Mouse (Mus musculus) neural tube, embryonic 15.5 days (tissue): ENCODE data around the gene Usp37. TPM values are rescaled to one million over a fixed set of nuclear protein-coding genes. Genes with fewer than 3 reads are reported as not detected.
A peak's percentile ranks its signal among the peaks of the same experiment; 100 is the strongest.

Experiments used
- ATAC-seq: fragments of 200-750 bp; cut with Nextera tagmentation; 2 replicates; pipeline ENCODE4 v1.8.0; 2017; ENCODE audit warnings: mild to moderate bottlenecking, moderate TSS enrichment, moderate library complexity; ENCODE audit not compliant: low FRiP score
- H3K27ac ChIP-seq: fragments of 300-500 bp; sonication (generic); replicated peaks from 2 replicates; pipeline ENCODE4 v1.5.1; 2015; ENCODE audit warnings: mild to moderate bottlenecking, inconsistent platforms
- H3K27me3 ChIP-seq: fragments of 300-500 bp; sonication (generic); replicated peaks from 2 replicates; pipeline ENCODE4 v1.6.1; 2015; ENCODE audit warnings: inconsistent platforms
- H3K36me3 ChIP-seq: fragments of 300-500 bp; sonication (generic); 2 replicates; pipeline ENCODE4 v1.6.1; 2015; ENCODE audit warnings: inconsistent platforms
- H3K4me1 ChIP-seq: fragments of 300-500 bp; sonication (generic); 2 replicates; pipeline ENCODE4 v1.6.1; 2015; ENCODE audit warnings: inconsistent platforms
- H3K4me2 ChIP-seq: fragments of 300-500 bp; sonication (generic); 2 replicates; pipeline ENCODE4 v1.6.1; 2015; ENCODE audit warnings: inconsistent platforms, mild to moderate bottlenecking, moderate library complexity
- H3K4me3 ChIP-seq: fragments of 300-500 bp; sonication (generic); replicated peaks from 2 replicates; pipeline ENCODE4 v1.5.1; 2015; ENCODE audit warnings: mild to moderate bottlenecking, inconsistent platforms
- H3K9ac ChIP-seq: fragments of 300-500 bp; sonication (generic); replicated peaks from 2 replicates; pipeline ENCODE4 v1.6.1; 2015; ENCODE audit warnings: mild to moderate bottlenecking, inconsistent platforms
- H3K9me3 ChIP-seq: fragments of 300-500 bp; sonication (generic); replicated peaks from 2 replicates; pipeline ENCODE4 v1.6.1; 2016; ENCODE audit warnings: inconsistent platforms
- WGBS: fragments of 180-500 bp; shearing (Covaris S2); methylation state at CpG from one replicate; pipeline ENCODE4 v1.1.7; 2015; ENCODE audit warnings: mixed read lengths; 5-methylcytosine and 5-hydroxymethylcytosine counted together
- polyA plus RNA-seq: library from polyadenylated mRNA; unstranded; fragments of >200 nt; fragmentation: Nextera tagmentation; extraction: Ambion mirVana; gene quantifications from 2 replicates; pipeline ENCODE4 v1.2.1, GENCODE M21; 2015

Gene Usp37
- polyA plus RNA-seq: 22.3 and 23.4 TPM in 2 replicates

- WGBS: 25% methylated on average over 4 of the region's 4 CpGs
- no peak for ATAC-seq
- Histone ChIP-seq H3K4me3 (peak within 1 kb of the TSS; percentile 24), H3K4me1 (peaks cover 11% of the 10 kb centered on the region), H3K27ac (peak within 1 kb of the TSS; percentile 72; the same call in 1 of the 2 replicates), H3K4me2 (peak within 1 kb of the TSS; percentile 52), H3K9me3 (no peaks in the 10 kb centered on the region), H3K9ac (no peak within 1 kb of the TSS), H3K27me3 (no peaks in the 10 kb centered on the region), H3K36me3 (no peaks in the 10 kb centered on the region)
Measured at GRCm38 (mm10) chr1:74544184-74544583, at the start of gene Usp37. Usp37 (minus strand) TSS chr1:74544284.

DNA sequence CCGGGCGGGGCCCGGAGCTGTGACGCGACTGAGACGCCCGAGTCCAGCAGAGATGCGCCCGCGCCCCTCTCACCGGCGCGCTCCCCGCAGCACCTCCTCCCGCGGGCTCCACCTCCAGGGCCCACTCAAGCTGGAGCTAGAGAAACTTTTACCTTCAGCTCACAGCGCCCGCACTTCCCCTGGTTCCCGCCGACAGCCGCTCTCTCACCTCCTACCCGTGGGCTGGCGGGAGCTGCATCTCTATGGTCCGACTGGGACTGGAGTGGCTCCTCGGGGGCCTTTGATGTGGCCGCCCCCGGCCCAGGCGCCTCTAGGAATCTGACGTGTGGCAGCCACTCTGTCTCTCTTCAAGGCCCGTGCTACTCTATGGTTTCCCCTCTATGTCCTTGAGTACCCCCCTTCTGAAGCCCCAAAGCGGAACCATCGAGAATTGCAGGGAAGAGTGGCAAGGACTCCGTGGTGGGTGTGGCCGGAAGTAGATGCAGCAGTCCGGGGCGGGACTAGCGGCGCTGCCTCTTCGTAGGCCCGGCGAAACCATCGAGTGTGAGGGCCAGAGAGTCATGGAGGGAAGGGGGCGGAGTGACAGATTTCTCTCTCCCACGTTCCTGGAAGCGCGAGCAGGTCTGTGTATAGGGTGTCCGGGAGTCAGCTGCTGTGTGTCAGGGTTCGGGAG is 43.8 kb upstream of the Usp37 start, which contains the start of the genes Zfp142 and Bcs1l:
TSS of gene Zfp142 (minus strand) at position 474 of the 673 bp plus-strand sequence.
TSS of gene Bcs1l (plus strand) at position 517 of the 673 bp plus-strand sequence.
- Histone ChIP-seq H3K9ac (peak within 1 kb of the TSS; percentile 85), H3K4me3 (peak within 1 kb of the TSS; percentile 69), H3K9me3 (no peaks in the 10 kb centered on the region), H3K36me3 (peaks cover 20% of the 10 kb centered on the region), H3K4me2 (peak within 1 kb of the TSS; percentile 91), H3K4me1 (peaks cover 37% of the 10 kb centered on the region), H3K27me3 (no peaks in the 10 kb centered on the region), H3K27ac (peak within 1 kb of the TSS; percentile 92)
- peak; percentile 98 for ATAC-seq
- WGBS: under 1% methylated on average over 47 of the region's 48 CpGs

GRCm38 (mm10) chr1:74587233-74587772 is 43.2 kb upstream of the Usp37 start:
- under 1% methylated on average over 24 of the region's 24 CpGs for WGBS
- no peaks in the 10 kb centered on the region for H3K27me3 ChIP-seq
- H3K4me2 ChIP-seq: peak overlapping the region; percentile 91
- H3K4me3 ChIP-seq: peak overlapping the region; percentile 69
- peak overlapping the region; percentile 92 for H3K27ac ChIP-seq
- peak overlapping the region; percentile 78 for H3K9ac ChIP-seq
- ATAC-seq: no peak
- H3K4me1 ChIP-seq: peaks cover 37% of the 10 kb centered on the region
- no peaks in the 10 kb centered on the region for H3K9me3 ChIP-seq
- peaks cover 21% of the 10 kb centered on the region for H3K36me3 ChIP-seq

DNA sequence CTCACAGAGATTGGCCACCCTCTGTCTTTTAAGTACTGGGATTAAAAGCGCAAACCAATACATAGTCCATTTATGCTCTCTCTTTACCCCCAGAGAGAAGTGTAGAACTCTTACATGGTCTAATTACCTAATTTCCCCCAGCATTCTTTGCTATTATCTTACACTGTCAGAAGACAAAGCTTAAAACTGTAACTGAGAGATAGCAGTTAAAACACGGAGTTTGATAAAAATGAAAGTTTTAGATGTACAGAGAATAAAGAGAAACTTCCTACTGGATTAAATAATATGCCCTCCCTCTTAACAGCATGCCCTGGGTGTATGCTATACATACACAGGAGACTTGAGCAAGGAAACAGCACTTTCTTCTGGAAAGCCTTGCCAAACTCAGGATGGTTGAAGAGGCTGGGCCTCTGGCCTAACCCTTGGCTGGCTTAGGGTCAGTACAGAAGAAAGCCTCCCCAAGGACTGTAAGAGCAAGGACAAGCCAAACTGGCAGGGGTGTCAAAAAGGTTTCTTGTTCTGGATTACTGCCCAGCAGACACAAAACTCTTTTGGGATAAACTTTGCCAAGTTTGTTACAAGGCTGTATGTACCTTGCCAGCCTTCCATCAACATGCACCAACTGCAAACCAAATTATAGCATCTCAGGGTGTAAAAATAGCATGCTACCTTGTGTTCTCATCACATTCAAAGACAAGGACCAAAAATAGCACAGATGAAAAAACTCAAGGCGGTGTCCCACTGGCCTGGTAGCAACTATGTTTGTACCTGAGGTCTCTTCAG is 40.7 kb upstream of the Usp37 start:
- Histone ChIP-seq H3K4me3 (no peak overlapping the region), H3K36me3 (peaks cover 11% of the 10 kb centered on the region), H3K27ac (no peak overlapping the region), H3K9ac (no peak overlapping the region; the same call in 1 of the 2 replicates), H3K4me1 (peaks cover 37% of the 10 kb centered on the region), H3K4me2 (no peak overlapping the region), H3K9me3 (no peaks in the 10 kb centered on the region), H3K27me3 (no peaks in the 10 kb centered on the region)
- no peak for ATAC-seq
- 94% methylated on average over 3 of the region's 3 CpGs for WGBS

GRCm38 (mm10) chr1:74582621-74583020 is 38.5 kb upstream of the Usp37 start:
- H3K4me1 ChIP-seq: peaks cover 26% of the 10 kb centered on the region
- H3K4me2 ChIP-seq: no peak overlapping the region
- no peak overlapping the region for H3K9ac ChIP-seq
- no peaks in the 10 kb centered on the region for H3K9me3 ChIP-seq
- no peak for ATAC-seq
- WGBS: 82% methylated on average over 3 of the region's 3 CpGs
- peaks cover 33% of the 10 kb centered on the region for H3K36me3 ChIP-seq
- no peaks in the 10 kb centered on the region for H3K27me3 ChIP-seq
- H3K27ac ChIP-seq: no peak overlapping the region
- no peak overlapping the region for H3K4me3 ChIP-seq

- no peak for ATAC-seq
- WGBS: 93% methylated on average over 29 of the region's 29 CpGs
- Histone ChIP-seq H3K36me3 (peaks cover 93% of the 10 kb centered on the region), H3K27ac (no peak overlapping the region), H3K4me1 (no peaks in the 10 kb centered on the region), H3K4me3 (no peak overlapping the region), H3K27me3 (no peaks in the 10 kb centered on the region), H3K9ac (no peak overlapping the region), H3K9me3 (no peaks in the 10 kb centered on the region), H3K4me2 (no peak overlapping the region)
Measured at GRCm38 (mm10) chr1:74569739-74570719, 25.9 kb upstream of the Usp37 start.

GRCm38 (mm10) chr1:74565834-74566233 is 21.8 kb upstream of the Usp37 start:
- no peak overlapping the region for H3K27ac ChIP-seq
- no peaks in the 10 kb centered on the region for H3K27me3 ChIP-seq
- WGBS: 69% methylated on average over 6 of the region's 6 CpGs
- H3K4me2 ChIP-seq: no peak overlapping the region
- peaks cover 74% of the 10 kb centered on the region for H3K36me3 ChIP-seq
- H3K4me1 ChIP-seq: no peaks in the 10 kb centered on the region
- no peak for ATAC-seq
- H3K4me3 ChIP-seq: no peak overlapping the region
- H3K9me3 ChIP-seq: no peaks in the 10 kb centered on the region
- no peak overlapping the region for H3K9ac ChIP-seq

- H3K4me3 ChIP-seq: no peak overlapping the region
- 84% methylated on average over 5 of the region's 5 CpGs for WGBS
Measured at GRCm38 (mm10) chr1:74559061-74559460, 15.0 kb upstream of the Usp37 start.

GRCm38 (mm10) chr1:74542451-74542961 is 1.6 kb downstream of the Usp37 start, which contains the start of gene Plcd4:
Plcd4 (plus strand) TSS chr1:74542888.
- 1% methylated on average over 6 of the region's 6 CpGs for WGBS
- peak; percentile 90 for ATAC-seq

More at GRCm38 (mm10) chr1:74559061-74559460, 15.0 kb upstream of the Usp37 start:
- no peak overlapping the region for H3K4me2 ChIP-seq
- H3K27me3 ChIP-seq: no peaks in the 10 kb centered on the region
- no peaks in the 10 kb centered on the region for H3K4me1 ChIP-seq
- no peak overlapping the region for H3K27ac ChIP-seq
- H3K9me3 ChIP-seq: no peaks in the 10 kb centered on the region
- peaks cover 12% of the 10 kb centered on the region for H3K36me3 ChIP-seq
- no peak for ATAC-seq
- no peak overlapping the region for H3K9ac ChIP-seq

GRCm38 (mm10) chr1:74538650-74539049 is 5.4 kb downstream of the Usp37 start:
- no peak; the same call in 1 of the 2 replicates for ATAC-seq
- Histone ChIP-seq H3K27ac (no peak overlapping the region), H3K9me3 (no peaks in the 10 kb centered on the region), H3K4me2 (no peak overlapping the region), H3K27me3 (no peaks in the 10 kb centered on the region), H3K4me1 (peaks cover 11% of the 10 kb centered on the region), H3K36me3 (no peaks in the 10 kb centered on the region), H3K9ac (no peak overlapping the region), H3K4me3 (no peak overlapping the region)

More at GRCm38 (mm10) chr1:74542451-74542961, 1.6 kb downstream of the Usp37 start, which contains the start of gene Plcd4:
- Histone ChIP-seq H3K4me1 (peaks cover 11% of the 10 kb centered on the region), H3K27ac (peak within 1 kb of the TSS; percentile 72), H3K36me3 (no peaks in the 10 kb centered on the region), H3K9me3 (no peaks in the 10 kb centered on the region), H3K4me2 (peak within 1 kb of the TSS; percentile 52), H3K9ac (peak within 1 kb of the TSS; percentile 34), H3K4me3 (peak within 1 kb of the TSS; percentile 24), H3K27me3 (no peaks in the 10 kb centered on the region)
